Mouse (Mus musculus) hindbrain, embryonic 15.5 days (tissue): ENCODE results near the gene Camk2d. TPM values are rescaled to one million over a fixed set of nuclear protein-coding genes. Genes with fewer than 3 reads are reported as not detected.

ENCODE experiments used
- ATAC-seq: fragments of 200-750 bp; cut with Nextera tagmentation; 2 replicates; pipeline ENCODE4 v1.8.0; 2017; ENCODE audit warnings: low read depth, moderate number of reproducible peaks, moderate TSS enrichment; ENCODE audit not compliant: low FRiP score
- H3K27ac ChIP-seq: fragments of 300-500 bp; sonication (generic); replicated peaks from 2 replicates; pipeline ENCODE4 v1.5.1; 2015; ENCODE audit warnings: mild to moderate bottlenecking, inconsistent platforms
- H3K27me3 ChIP-seq: fragments of 300-500 bp; sonication (generic); 2 replicates; pipeline ENCODE4 v1.6.1; 2015; ENCODE audit warnings: control low read depth, inconsistent platforms
- H3K36me3 ChIP-seq: fragments of 300-500 bp; sonication (generic); 2 replicates; pipeline ENCODE4 v1.6.1; 2015; ENCODE audit warnings: control low read depth, inconsistent platforms
- H3K4me1 ChIP-seq: fragments of 300-500 bp; sonication (generic); replicated peaks from 2 replicates; pipeline ENCODE4 v1.6.1; 2015; ENCODE audit warnings: control low read depth, inconsistent platforms
- H3K4me2 ChIP-seq: fragments of 300-500 bp; sonication (generic); 2 replicates; pipeline ENCODE4 v1.6.1; 2015; ENCODE audit warnings: moderate library complexity, mild to moderate bottlenecking, inconsistent platforms
- H3K4me3 ChIP-seq: fragments of 300-500 bp; sonication (generic); 2 replicates; pipeline ENCODE4 v1.5.1; 2015; ENCODE audit warnings: mild to moderate bottlenecking, inconsistent platforms
- H3K9ac ChIP-seq: fragments of 300-500 bp; sonication (generic); 2 replicates; pipeline ENCODE4 v1.6.1; 2015; ENCODE audit warnings: inconsistent platforms
- H3K9me3 ChIP-seq: fragments of 300-500 bp; sonication (generic); 2 replicates; pipeline ENCODE4 v1.6.1; 2016; ENCODE audit warnings: control low read depth, inconsistent platforms
- WGBS: fragments of 180-500 bp; shearing (Covaris S2); methylation state at CpG from one replicate; pipeline ENCODE4 v1.1.7; 2015; 5-methylcytosine and 5-hydroxymethylcytosine counted together
- polyA plus RNA-seq: library from polyadenylated mRNA; unstranded; fragments of >200 nt; fragmentation: Nextera tagmentation; extraction: Ambion mirVana; gene quantifications from 2 replicates; pipeline ENCODE4 v1.2.1, GENCODE M21; 2015

Gene Camk2d
- polyA plus RNA-seq, 1 experiment from 2014 or later = 85.4 TPM

GRCm38 (mm10) chr3:126613510-126614128, 17.5 kb downstream of the Camk2d start:
- no peak overlapping the region for H3K4me3 ChIP-seq

DNA sequence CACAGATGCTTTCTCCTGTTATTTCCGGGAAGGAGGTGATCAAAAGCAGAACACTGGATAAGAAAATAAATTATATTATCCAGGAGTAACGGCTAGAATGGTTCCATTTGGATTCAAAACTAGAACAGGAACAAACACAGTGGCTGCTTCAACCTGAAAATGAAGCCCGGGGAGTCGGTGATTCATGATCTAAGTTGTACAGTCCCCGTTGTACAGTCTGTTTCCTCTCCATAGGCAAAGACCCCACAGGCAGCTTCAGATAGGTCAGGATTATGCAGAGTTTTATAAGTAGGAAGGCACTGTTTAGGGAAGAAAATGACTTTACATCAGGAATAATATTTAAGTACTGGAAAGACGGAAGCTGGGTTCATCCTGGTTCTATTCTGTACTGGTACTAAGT, 19.2 kb downstream of the Camk2d start:
- Histone ChIP-seq H3K36me3 (0 out of 2 replicates have a peak, but pooled peaks cover 4% of the 10 kb centered on the region), H3K4me2 (no peak overlapping the region), H3K27me3 (no peaks in the 10 kb centered on the region), H3K4me3 (no peak overlapping the region), H3K27ac (no peak overlapping the region), H3K4me1 (0 out of 2 replicates have a peak, but pooled peaks cover 5% of the 10 kb centered on the region), H3K9me3 (no peaks in the 10 kb centered on the region), H3K9ac (no peak overlapping the region)
- WGBS = 82% methylated on average over 6 of the region's 6 CpGs
- ATAC-seq = no peak

More at GRCm38 (mm10) chr3:126613510-126614128, 17.5 kb downstream of the Camk2d start:
- Histone ChIP-seq H3K9me3 (no peaks in the 10 kb centered on the region), H3K4me1 (peaks cover 11% of the 10 kb centered on the region; the same call in 1 of the 2 replicates), H3K9ac (no peak overlapping the region), H3K27me3 (no peaks in the 10 kb centered on the region), H3K4me2 (no peak overlapping the region), H3K36me3 (0 out of 2 replicates have a peak, but pooled peaks cover 4% of the 10 kb centered on the region), H3K27ac (no peak overlapping the region)
- WGBS = 68% methylated on average over 11 of the region's 11 CpGs
- no peak for ATAC-seq

GRCm38 (mm10) chr3:126620152-126620551, 24.1 kb downstream of the Camk2d start:
- Histone ChIP-seq H3K9ac (no peak overlapping the region), H3K27me3 (no peaks in the 10 kb centered on the region), H3K4me3 (no peak overlapping the region), H3K27ac (no peak overlapping the region), H3K9me3 (no peaks in the 10 kb centered on the region), H3K36me3 (0 out of 2 replicates have a peak, but pooled peaks cover 4% of the 10 kb centered on the region), H3K4me2 (no peak overlapping the region), H3K4me1 (no peaks in the 10 kb centered on the region)
- ATAC-seq = no peak
- 88% methylated on average over 6 of the region's 6 CpGs for WGBS

DNA sequence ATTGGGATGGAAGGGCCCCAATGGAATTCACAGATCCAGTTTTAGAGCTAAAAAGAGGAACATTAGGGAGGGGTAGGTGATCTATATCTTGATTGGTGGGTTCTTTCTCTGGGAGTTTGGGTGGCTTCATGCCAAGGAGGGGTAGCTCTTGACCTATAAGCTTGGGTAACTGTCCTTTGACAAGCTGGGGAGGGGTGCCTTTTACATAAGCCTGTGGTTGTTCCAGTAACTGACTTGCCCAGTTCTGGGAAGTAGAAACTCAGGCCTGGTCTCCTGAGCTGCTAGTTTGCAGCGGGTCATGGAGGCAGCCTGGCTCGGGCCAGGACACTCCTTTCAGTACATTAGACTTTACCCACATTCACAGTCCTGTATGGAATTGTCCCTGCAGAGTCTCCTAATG, 26.4 kb downstream of the Camk2d start:
- Histone ChIP-seq H3K36me3 (no peaks in the 10 kb centered on the region), H3K9ac (no peak overlapping the region), H3K4me2 (no peak overlapping the region), H3K27me3 (no peaks in the 10 kb centered on the region), H3K27ac (no peak overlapping the region), H3K9me3 (no peaks in the 10 kb centered on the region), H3K4me3 (no peak overlapping the region), H3K4me1 (no peaks in the 10 kb centered on the region)
- 97% methylated on average over 2 of the region's 2 CpGs for WGBS
- ATAC-seq = no peak

DNA sequence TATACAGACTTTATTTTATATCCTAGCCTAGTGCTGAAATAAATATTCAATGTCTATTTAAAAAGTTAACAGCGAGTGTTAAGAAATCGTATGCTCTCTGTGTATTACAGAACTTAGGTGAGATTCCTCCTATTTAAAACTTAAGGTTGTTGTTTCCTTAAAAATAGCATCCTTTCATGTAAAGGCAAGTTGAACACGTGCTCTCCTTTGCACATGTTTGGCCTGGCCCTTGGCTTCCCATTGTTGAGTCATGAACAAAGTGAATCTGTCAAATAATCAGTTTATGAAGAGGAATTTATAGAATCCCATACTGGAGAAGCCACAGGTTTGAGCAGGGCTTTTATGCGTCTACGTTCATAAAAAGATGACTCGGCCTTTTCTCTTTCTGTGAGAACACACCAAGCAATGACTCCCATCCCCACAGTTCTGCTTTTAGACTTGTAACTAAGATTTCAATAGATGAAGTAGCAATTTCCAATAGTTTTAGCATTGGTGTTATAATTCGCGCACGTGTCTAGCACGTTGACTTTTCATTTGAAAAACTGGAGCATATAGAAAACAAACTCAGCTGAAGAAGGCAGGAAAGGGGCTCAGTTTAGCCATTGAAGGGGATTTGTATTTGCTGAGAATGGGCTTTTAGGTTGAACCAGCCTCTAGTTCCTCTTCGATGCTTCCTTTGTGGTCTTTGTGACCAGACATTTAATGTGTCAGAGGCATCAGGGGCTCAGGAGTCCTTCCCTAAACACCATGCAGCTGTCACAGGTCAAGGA, 29.1 kb downstream of the Camk2d start:
- H3K36me3 ChIP-seq = no peaks in the 10 kb centered on the region
- ATAC-seq = no peak
- WGBS = 82% methylated on average over 11 of the region's 11 CpGs

GRCm38 (mm10) chr3:126625764-126626040, 29.6 kb downstream of the Camk2d start:
- Histone ChIP-seq H3K27me3 (no peaks in the 10 kb centered on the region), H3K9me3 (no peaks in the 10 kb centered on the region), H3K4me3 (no peak overlapping the region), H3K27ac (no peak overlapping the region), H3K9ac (no peak overlapping the region), H3K4me1 (no peaks in the 10 kb centered on the region; the same call in 1 of the 2 replicates), H3K36me3 (no peaks in the 10 kb centered on the region), H3K4me2 (no peak overlapping the region)
- no peak for ATAC-seq
- WGBS = 75% methylated on average over 8 of the region's 8 CpGs

More for the DNA sequence above, 29.1 kb downstream of the Camk2d start:
- Histone ChIP-seq H3K9me3 (no peaks in the 10 kb centered on the region), H3K27ac (no peak overlapping the region), H3K4me1 (no peaks in the 10 kb centered on the region; the same call in 1 of the 2 replicates), H3K9ac (no peak overlapping the region), H3K4me3 (no peak overlapping the region), H3K4me2 (no peak overlapping the region), H3K27me3 (no peaks in the 10 kb centered on the region)

DNA sequence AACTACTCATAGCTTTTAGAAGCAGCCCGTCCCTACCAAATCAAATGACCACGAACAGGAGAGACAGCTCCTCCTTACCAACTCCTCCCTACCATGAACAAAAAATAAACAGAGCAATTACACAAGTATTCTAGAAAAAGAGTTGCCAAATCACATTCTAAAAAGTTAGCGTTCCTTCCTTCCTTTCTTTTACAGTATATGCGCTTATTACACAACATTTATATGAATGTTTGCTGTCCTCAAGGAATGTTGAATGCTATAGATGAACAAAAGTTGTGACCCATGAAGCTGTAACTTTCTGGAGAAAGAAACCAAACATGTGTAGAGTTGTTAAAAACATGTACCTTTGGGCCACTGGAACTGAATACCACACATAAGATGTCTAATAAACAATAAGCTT, 31.9 kb downstream of the Camk2d start:
- H3K4me1 ChIP-seq = peaks cover 4% of the 10 kb centered on the region; the same call in 1 of the 2 replicates
- 92% methylated on average over 4 of the region's 4 CpGs for WGBS
- no peaks in the 10 kb centered on the region for H3K27me3 ChIP-seq
- H3K9ac ChIP-seq = no peak overlapping the region
- no peaks in the 10 kb centered on the region for H3K9me3 ChIP-seq
- H3K4me3 ChIP-seq = no peak overlapping the region
- no peak for ATAC-seq
- no peaks in the 10 kb centered on the region for H3K36me3 ChIP-seq
- no peak overlapping the region for H3K27ac ChIP-seq
- H3K4me2 ChIP-seq = no peak overlapping the region

DNA sequence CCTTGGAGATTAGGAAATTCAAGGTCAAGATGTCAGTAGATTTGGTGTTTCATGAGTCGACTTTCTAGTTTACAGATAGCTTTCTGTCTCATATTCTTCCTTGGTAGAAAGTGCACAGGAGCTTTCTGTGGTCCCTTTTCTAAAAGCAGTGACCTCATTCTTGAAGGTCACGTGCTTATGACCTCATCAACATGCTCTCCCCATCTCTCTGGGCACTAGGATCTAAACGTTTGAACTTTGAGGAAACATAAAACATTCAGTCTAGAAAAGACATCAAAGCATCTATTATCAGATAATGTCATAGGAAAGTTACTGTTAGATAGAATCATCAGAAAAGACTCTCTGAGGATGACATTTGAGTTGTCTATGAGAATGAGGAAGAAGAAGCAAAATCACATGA, 32.3 kb downstream of the Camk2d start:
- Histone ChIP-seq H3K27ac (no peak overlapping the region), H3K4me3 (no peak overlapping the region), H3K27me3 (no peaks in the 10 kb centered on the region), H3K4me1 (peaks cover 4% of the 10 kb centered on the region; the same call in 1 of the 2 replicates), H3K36me3 (no peaks in the 10 kb centered on the region), H3K9me3 (no peaks in the 10 kb centered on the region), H3K4me2 (no peak overlapping the region), H3K9ac (no peak overlapping the region)
- WGBS = 74% methylated on average over 3 of the region's 3 CpGs
- ATAC-seq = no peak

- Histone ChIP-seq H3K27me3 (no peaks in the 10 kb centered on the region), H3K27ac (no peak overlapping the region), H3K9ac (no peak overlapping the region), H3K4me1 (peaks cover 4% of the 10 kb centered on the region; the same call in 1 of the 2 replicates), H3K36me3 (no peaks in the 10 kb centered on the region), H3K9me3 (no peaks in the 10 kb centered on the region), H3K4me2 (no peak overlapping the region), H3K4me3 (no peak overlapping the region)
- 86% methylated on average over 2 of the region's 2 CpGs for WGBS
- no peak for ATAC-seq
These were observed 32.9 kb downstream of the Camk2d start for GRCm38 (mm10) chr3:126629040-126629439.

GRCm38 (mm10) chr3:126630111-126630869, 34.2 kb downstream of the Camk2d start:
- 74% methylated on average over 19 of the region's 19 CpGs for WGBS

GRCm38 (mm10) chr3:126631583-126631982, 35.5 kb downstream of the Camk2d start:
- Histone ChIP-seq H3K27ac (no peak overlapping the region), H3K4me1 (peaks cover 4% of the 10 kb centered on the region; the same call in 1 of the 2 replicates), H3K36me3 (no peaks in the 10 kb centered on the region), H3K9me3 (no peaks in the 10 kb centered on the region), H3K9ac (no peak overlapping the region), H3K4me2 (no peak overlapping the region), H3K4me3 (no peak overlapping the region), H3K27me3 (no peaks in the 10 kb centered on the region)
- 81% methylated on average over 8 of the region's 8 CpGs for WGBS
- ATAC-seq = no peak

More at GRCm38 (mm10) chr3:126630111-126630869, 34.2 kb downstream of the Camk2d start:
- no peaks in the 10 kb centered on the region for H3K36me3 ChIP-seq
- no peak overlapping the region for H3K27ac ChIP-seq
- H3K9ac ChIP-seq = no peak overlapping the region
- ATAC-seq = no peak
- H3K4me3 ChIP-seq = no peak overlapping the region
- H3K27me3 ChIP-seq = no peaks in the 10 kb centered on the region
- no peaks in the 10 kb centered on the region for H3K9me3 ChIP-seq
- H3K4me2 ChIP-seq = no peak overlapping the region
- H3K4me1 ChIP-seq = peaks cover 4% of the 10 kb centered on the region; the same call in 1 of the 2 replicates

DNA sequence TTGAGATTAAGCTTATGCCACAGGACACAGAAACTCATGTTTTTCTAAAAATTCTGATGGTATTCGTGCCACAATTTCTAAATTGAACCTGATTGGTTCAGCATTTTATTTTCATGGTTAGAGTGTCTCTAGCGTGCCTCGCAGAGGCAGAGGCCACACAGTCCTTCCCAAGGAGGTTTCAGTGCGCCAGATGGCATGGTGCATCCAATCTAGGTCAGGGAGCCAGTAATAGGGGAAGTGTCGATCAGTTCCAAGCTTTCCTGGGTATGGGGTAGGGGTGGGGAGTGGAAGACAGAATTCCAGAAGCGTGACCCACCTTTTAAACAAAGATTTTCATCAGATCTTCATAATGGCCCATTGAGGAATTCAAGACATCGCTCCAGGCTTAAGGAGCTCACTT, 36.5 kb downstream of the Camk2d start:
- Histone ChIP-seq H3K9me3 (no peaks in the 10 kb centered on the region), H3K4me1 (peaks cover 4% of the 10 kb centered on the region; the same call in 1 of the 2 replicates), H3K36me3 (no peaks in the 10 kb centered on the region), H3K9ac (no peak overlapping the region), H3K4me2 (no peak overlapping the region), H3K27ac (no peak overlapping the region), H3K4me3 (no peak overlapping the region), H3K27me3 (no peaks in the 10 kb centered on the region)
- WGBS = 82% methylated on average over 7 of the region's 7 CpGs
- ATAC-seq = no peak
